Mouse (Mus musculus) CH12.LX (cell line): ENCODE results near the gene Rab40c. TPM values are rescaled to one million over a fixed set of nuclear protein-coding genes. Genes with fewer than 3 reads are reported as not detected.

Experiments used
- DNase-seq: peaks from one replicate; pipeline ENCODE4 v3.0.0-alpha.2; 2013; ENCODE audit errors: extremely low read depth
- H3K27ac ChIP-seq: 2 replicates; pipeline ENCODE4 v1.5.1; 2012; ENCODE audit warnings: low read depth, mild to moderate bottlenecking, control low read depth, moderate library complexity; ENCODE audit not compliant: insufficient read depth
- H3K27me3 ChIP-seq: replicated peaks from 2 replicates; pipeline ENCODE3; 2012; ENCODE audit warnings: inconsistent platforms
- H3K36me3 ChIP-seq, 2 experiments: replicated peaks in 1 of 2; 2 replicates each; pipeline versions ENCODE3 to v1.6.1; 2012; ENCODE audit warnings: inconsistent platforms in 1 of 2, low read length in 1 of 2, mild to moderate bottlenecking in 1 of 2, mixed read lengths in 1 of 2, moderate library complexity in 1 of 2; ENCODE audit not compliant: control insufficient read depth in 1 of 2, insufficient read depth in 1 of 2
- H3K4me1 ChIP-seq, 2 experiments: 2 replicates each; pipeline ENCODE4 v1.6.1; 2012; ENCODE audit warnings: inconsistent platforms in 1 of 2, moderate library complexity in 1 of 2; ENCODE audit not compliant: insufficient read depth in 2 of 2, control insufficient read depth in 1 of 2
- H3K4me2 ChIP-seq: 2 replicates; pipeline ENCODE4 v1.6.1; 2012; ENCODE audit warnings: low read depth, mild to moderate bottlenecking, control low read depth; ENCODE audit not compliant: poor library complexity, insufficient read depth, severe bottlenecking
- H3K4me3 ChIP-seq, 3 experiments: fragments of 150-350 bp in 1 of 3; sonication (generic) in 1 of 3; replicated peaks in 1 of 3; 2 replicates each; pipeline versions ENCODE3 to v1.5.1; 2011 to 2012; ENCODE audit warnings: low read depth in 2 of 3, low read length in 2 of 3, mild to moderate bottlenecking in 2 of 3, moderate library complexity in 2 of 3, control low read depth in 1 of 3, improper control_type of control experiment in 1 of 3, inconsistent platforms in 1 of 3, mixed read lengths in 1 of 3; ENCODE audit not compliant: poor library complexity in 1 of 3
- H3K79me2 ChIP-seq: replicated peaks from 2 replicates; pipeline ENCODE4 v1.6.1; 2012; ENCODE audit warnings: mild to moderate bottlenecking, moderate library complexity; ENCODE audit not compliant: control insufficient read depth, poor library complexity, insufficient read depth, severe bottlenecking; ENCODE audit errors: extremely low read depth
- H3K9ac ChIP-seq: 2 replicates; pipeline ENCODE4 v1.6.1; 2012; ENCODE audit warnings: low read depth, mild to moderate bottlenecking, control low read depth, moderate library complexity; ENCODE audit not compliant: insufficient read depth
- H3K9me3 ChIP-seq: replicated peaks from 2 replicates; pipeline ENCODE3; 2012; ENCODE audit warnings: low read length, inconsistent platforms, mixed read lengths
- BHLHE40 ChIP-seq: IDR thresholded peaks from 2 replicates; pipeline ENCODE4 v1.6.1; 2011; ENCODE audit warnings: mild to moderate bottlenecking, low read depth, low read length, improper control_type of control experiment
- CHD2 ChIP-seq: IDR thresholded peaks from 2 replicates; pipeline ENCODE4 v1.6.1; 2011; ENCODE audit warnings: low read length, improper control_type of control experiment
- ELF1 ChIP-seq: IDR thresholded peaks from 2 replicates; pipeline ENCODE4 v1.6.1; 2014; ENCODE audit warnings: low read depth, mild to moderate bottlenecking, inconsistent platforms, low read length, improper control_type of control experiment
- EP300 ChIP-seq: IDR thresholded peaks from 2 replicates; pipeline ENCODE4 v1.6.1; 2011; ENCODE audit warnings: low read length, improper control_type of control experiment
- ETS1 ChIP-seq: conservative IDR thresholded peaks from 2 replicates; pipeline ENCODE4 v1.6.1; 2012; ENCODE audit warnings: low read depth, mild to moderate bottlenecking, inconsistent platforms, low read length, improper control_type of control experiment, moderate library complexity
- IRF4 ChIP-seq: IDR thresholded peaks from 2 replicates; pipeline ENCODE4 v1.6.1; 2014; ENCODE audit warnings: low read depth, mild to moderate bottlenecking, inconsistent platforms, low read length, improper control_type of control experiment
- MAFK ChIP-seq: IDR thresholded peaks from 2 replicates; pipeline ENCODE4 v1.6.1; 2011; ENCODE audit warnings: low read length, improper control_type of control experiment; ENCODE audit not compliant: insufficient replicate concordance
- MAX ChIP-seq: IDR thresholded peaks from 2 replicates; pipeline ENCODE4 v1.6.1; 2011; ENCODE audit warnings: low read length, improper control_type of control experiment
- MAZ ChIP-seq: IDR thresholded peaks from 2 replicates; pipeline ENCODE4 v1.6.1; 2012; ENCODE audit warnings: low read depth, mild to moderate bottlenecking, inconsistent platforms, low read length, improper control_type of control experiment, moderate library complexity
- MEF2A ChIP-seq: IDR thresholded peaks from 2 replicates; pipeline ENCODE4 v1.6.1; 2014; ENCODE audit warnings: low read depth, mild to moderate bottlenecking, inconsistent platforms, low read length, improper control_type of control experiment, borderline replicate concordance
- NRF1 ChIP-seq: IDR thresholded peaks from 2 replicates; pipeline ENCODE4 v1.6.1; 2014; ENCODE audit warnings: low read depth, mild to moderate bottlenecking, inconsistent platforms, low read length, improper control_type of control experiment, moderate library complexity
- PAX5 ChIP-seq: IDR thresholded peaks from 2 replicates; pipeline ENCODE4 v1.6.1; 2012; ENCODE audit warnings: low read length, inconsistent platforms, mixed read lengths
- POLR2A ChIP-seq: IDR thresholded peaks from 2 replicates; pipeline ENCODE4 v1.6.1; 2011; ENCODE audit warnings: low read depth, mild to moderate bottlenecking, improper control_type of control experiment, low read length
- SIN3A ChIP-seq: IDR thresholded peaks from 2 replicates; pipeline ENCODE4 v1.6.1; 2012; ENCODE audit warnings: low read length, improper control_type of control experiment, inconsistent platforms
- SMC3 ChIP-seq: IDR thresholded peaks from 2 replicates; pipeline ENCODE4 v1.6.1; 2011; ENCODE audit warnings: low read depth, low read length, improper control_type of control experiment
- TCF12 ChIP-seq: IDR thresholded peaks from 2 replicates; pipeline ENCODE4 v1.6.1; 2014; ENCODE audit warnings: low read depth, mild to moderate bottlenecking, inconsistent platforms, low read length, improper control_type of control experiment
- USF1 ChIP-seq: IDR thresholded peaks from 2 replicates; pipeline ENCODE4 v1.6.1; 2014; ENCODE audit warnings: low read depth, mild to moderate bottlenecking, inconsistent platforms, low read length, improper control_type of control experiment
- USF2 ChIP-seq: conservative IDR thresholded peaks from 2 replicates; pipeline ENCODE4 v1.6.1; 2011; ENCODE audit warnings: low read depth, low read length, improper control_type of control experiment
- ZMIZ1 ChIP-seq: IDR thresholded peaks from 2 replicates; pipeline ENCODE4 v1.6.1; 2012; ENCODE audit warnings: low read depth, mild to moderate bottlenecking, inconsistent platforms, low read length, improper control_type of control experiment
- ZNF384 ChIP-seq: IDR thresholded peaks from 2 replicates; pipeline ENCODE4 v1.6.1; 2012; ENCODE audit warnings: low read depth, low read length, improper control_type of control experiment, inconsistent platforms
- dilution Hi-C: fragments of 300-500 bp; cut with MboI; formaldehyde crosslinking; loops from 2 replicates; pipeline ENCODE4 v1.14.3; 2020; ENCODE audit warnings: low sequenced_read_pairs; ENCODE audit not compliant: extremely low pct_unique_long_range_greater_than_20kb, extremely low pct_ligation_motif_present
- in situ Hi-C: fragments of 300-500 bp; cut with MboI; formaldehyde crosslinking; loops from 3 replicates; pipeline ENCODE4 v1.14.3; 2019; ENCODE audit warnings: low sequenced_read_pairs, low pct_ligation_motif_present, low pct_unique_long_range_greater_than_20kb, mixed read lengths
- polyA plus RNA-seq: library from polyadenylated mRNA; unstranded; fragments of >175 nt; gene quantifications from 2 replicates; pipeline ENCODE4 v1.2.1, GENCODE M21; 2012; ENCODE audit warnings: low read depth; ENCODE audit not compliant: insufficient read length
- total RNA-seq, 2 experiments: library from RNA; depleted of rRNA; stranded (reverse); fragments of 300-350 nt in 1 of 2; fragments of >200 nt in 1 of 2; gene quantifications; 2 replicates each; pipeline ENCODE4 v1.2.3; 2012 to 2014

Rab40c gene
- total and polyA plus RNA-seq, 3 experiments = 8.0 to 14.4 (median 9.2) TPM

DNA sequence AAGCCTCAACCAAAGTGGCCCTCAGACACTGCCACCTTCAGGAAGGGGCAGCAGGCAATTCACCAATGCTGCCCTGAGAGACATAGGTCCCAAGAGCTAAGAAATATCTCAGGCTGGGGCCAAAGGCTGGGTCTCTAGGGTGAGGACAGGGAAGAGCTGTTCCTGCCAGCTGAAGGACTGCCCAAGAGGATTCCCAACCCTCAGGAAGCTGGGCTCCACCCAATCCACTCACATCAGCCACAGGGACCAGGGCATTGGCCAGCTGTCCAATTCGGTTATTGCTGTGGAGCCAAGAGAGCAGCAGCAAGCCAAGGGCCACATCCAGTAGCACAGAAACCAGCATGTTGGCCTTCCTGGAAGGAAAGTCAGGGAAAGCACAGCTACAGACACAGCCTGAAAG, 15.0 kb upstream of the Rab40c start:
- dilution Hi-C loops = no loop called here
- H3K79me2 ChIP-seq = 0 out of 2 replicates have a peak, but pooled peaks cover 2% of the 10 kb centered on the region
- H3K36me3 ChIP-seq = peaks cover 75 to 93% of the 10 kb centered on the region in 2 experiments
- DNase-seq = no peak
- H3K9me3 ChIP-seq = no peaks in the 10 kb centered on the region
- TF ChIP-seq CHD2 (no peak), ELF1 (no peak), IRF4 (no peak), MAX (no peak), BHLHE40 (no peak)
- TF ChIP-seq, all 38 proteins: peak for 0
- Histone ChIP-seq H3K27ac (no peak overlapping the region), H3K4me2 (no peak overlapping the region), H3K27me3 (no peaks in the 10 kb centered on the region), H3K9ac (no peak overlapping the region), H3K4me1 (no peaks in the 10 kb centered on the region), H3K4me3 (no peak overlapping the region)
- in situ Hi-C loops = no loop called here

DNA sequence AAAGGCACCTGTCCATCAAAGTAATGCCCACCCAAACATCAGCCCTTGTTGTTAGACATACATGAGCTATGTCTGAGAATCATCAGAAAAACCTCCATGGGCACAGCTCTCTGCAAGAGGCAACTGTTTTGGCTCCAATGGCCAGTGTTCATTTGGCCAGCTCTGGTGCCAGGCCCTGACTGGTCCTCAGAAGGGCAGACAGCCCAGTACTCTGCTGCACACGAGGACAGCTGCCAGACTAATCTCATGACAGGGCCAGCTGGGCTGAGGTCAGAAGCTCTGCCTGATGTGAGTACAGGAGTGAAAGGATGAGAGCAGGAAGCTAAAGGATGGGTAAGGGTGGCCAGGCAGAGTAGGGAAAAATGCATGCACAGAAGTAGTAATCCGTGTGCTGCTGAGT, 5.8 kb upstream of the Rab40c start:
- H3K9me3 ChIP-seq = no peaks in the 10 kb centered on the region
- H3K36me3 ChIP-seq = peaks cover 43 to 70% of the 10 kb centered on the region in 2 experiments
- no peaks in the 10 kb centered on the region for H3K79me2 ChIP-seq
- H3K4me2 ChIP-seq = no peak overlapping the region
- DNase-seq = no peak
- H3K4me1 ChIP-seq = peaks cover 3 to 8% of the 10 kb centered on the region in 2 experiments; a peak in 3 of 4 replicates
- dilution Hi-C loops = no loop called here
- H3K4me3 ChIP-seq = no peak overlapping the region
- TF ChIP-seq MEF2A (no peak), NRF1 (no peak), USF2 (no peak), POLR2A (no peak), MAZ (no peak), EP300 (no peak), SIN3A (no peak), ZNF384 (no peak), PAX5 (no peak), ZMIZ1 (no peak), MAFK (no peak), IRF4 (no peak), USF1 (no peak), SMC3 (no peak), ETS1 (no peak), TCF12 (no peak)
- H3K27ac ChIP-seq = no peak overlapping the region
- H3K9ac ChIP-seq = no peak overlapping the region
- no peaks in the 10 kb centered on the region for H3K27me3 ChIP-seq
- in situ Hi-C loops = no loop called here
